Mouse (Mus musculus): ENCODE results near the gene Tbx15. TPM values are rescaled to one million over a fixed set of nuclear protein-coding genes. Genes with fewer than 3 reads are reported as not detected.

The Tbx15 gene
- polyA plus RNA-seq, 1 experiment from 2014 or later, result 0.13 TPM

DNA sequence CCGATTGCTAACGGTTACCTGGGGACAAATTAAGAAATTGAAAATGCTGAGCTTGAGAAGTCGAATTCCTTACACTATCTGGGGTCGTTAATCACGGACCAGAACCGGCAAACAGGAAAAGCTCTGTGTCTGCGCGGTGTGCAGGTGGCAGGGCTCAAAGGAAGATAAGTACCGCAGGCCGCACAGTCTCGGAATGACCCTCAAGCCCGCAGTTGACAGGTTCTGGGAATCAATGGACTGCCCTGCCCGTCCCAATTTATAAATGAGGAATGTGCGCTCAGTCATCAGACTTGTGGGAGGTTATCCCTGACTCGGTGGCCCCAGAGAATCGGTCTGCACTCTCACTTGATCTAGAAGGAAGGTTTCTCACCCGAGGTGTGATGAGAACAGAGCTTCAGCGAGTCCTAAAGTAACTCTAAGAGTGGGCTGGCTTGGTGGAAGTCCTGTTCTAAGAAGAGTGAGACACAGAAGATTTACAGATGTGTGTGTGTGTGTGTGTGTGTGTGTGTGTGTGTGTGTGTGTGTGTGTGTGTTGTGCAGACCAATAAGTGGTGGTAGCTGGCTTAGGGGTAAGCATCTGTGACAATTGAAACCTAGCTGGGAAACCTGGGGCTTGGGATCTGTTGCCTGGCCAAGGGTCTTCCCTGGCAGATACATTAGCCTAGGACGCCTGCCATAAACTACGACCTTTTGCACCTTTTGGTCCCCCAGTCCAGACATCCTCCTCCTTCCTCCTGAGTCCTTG, 708 bp upstream of the Tbx15 start:
- Histone ChIP-seq H3K36me3 (replicated peaks; ENCODE audit: insufficient read depth, low read length) (no peaks in the 10 kb centered on the region), H3K4me1 (ENCODE audit: insufficient read depth) (peaks cover 5% of the 10 kb centered on the region; the same call in 1 of the 2 replicates), H3K27me3 (ENCODE audit: insufficient read depth, low read length) (peaks cover 90% of the 10 kb centered on the region), H3K9me3 (ENCODE audit: low read length) (no peaks in the 10 kb centered on the region), H3K4me2 (ENCODE audit: low read depth, low read length) (no peak overlapping the region), H3K27ac (ENCODE audit: low read depth) (no peak overlapping the region), H3K9ac (replicated peaks) (no peak overlapping the region), H3K4me3 (ENCODE audit: low read depth, low read length) (no peak overlapping the region)
- WGBS (ENCODE audit: insufficient replicate concordance), result 2% methylated on average over 20 of the region's 20 CpGs
- DNase-seq (no peak), ATAC-seq (no peak)
- TF ChIP-seq EP300 (IDR thresholded peaks at IDR 0.05; ENCODE audit: low read depth) (no peak), CTCF (IDR thresholded peaks at IDR 0.05; ENCODE audit: low read depth) (no peak)

DNA sequence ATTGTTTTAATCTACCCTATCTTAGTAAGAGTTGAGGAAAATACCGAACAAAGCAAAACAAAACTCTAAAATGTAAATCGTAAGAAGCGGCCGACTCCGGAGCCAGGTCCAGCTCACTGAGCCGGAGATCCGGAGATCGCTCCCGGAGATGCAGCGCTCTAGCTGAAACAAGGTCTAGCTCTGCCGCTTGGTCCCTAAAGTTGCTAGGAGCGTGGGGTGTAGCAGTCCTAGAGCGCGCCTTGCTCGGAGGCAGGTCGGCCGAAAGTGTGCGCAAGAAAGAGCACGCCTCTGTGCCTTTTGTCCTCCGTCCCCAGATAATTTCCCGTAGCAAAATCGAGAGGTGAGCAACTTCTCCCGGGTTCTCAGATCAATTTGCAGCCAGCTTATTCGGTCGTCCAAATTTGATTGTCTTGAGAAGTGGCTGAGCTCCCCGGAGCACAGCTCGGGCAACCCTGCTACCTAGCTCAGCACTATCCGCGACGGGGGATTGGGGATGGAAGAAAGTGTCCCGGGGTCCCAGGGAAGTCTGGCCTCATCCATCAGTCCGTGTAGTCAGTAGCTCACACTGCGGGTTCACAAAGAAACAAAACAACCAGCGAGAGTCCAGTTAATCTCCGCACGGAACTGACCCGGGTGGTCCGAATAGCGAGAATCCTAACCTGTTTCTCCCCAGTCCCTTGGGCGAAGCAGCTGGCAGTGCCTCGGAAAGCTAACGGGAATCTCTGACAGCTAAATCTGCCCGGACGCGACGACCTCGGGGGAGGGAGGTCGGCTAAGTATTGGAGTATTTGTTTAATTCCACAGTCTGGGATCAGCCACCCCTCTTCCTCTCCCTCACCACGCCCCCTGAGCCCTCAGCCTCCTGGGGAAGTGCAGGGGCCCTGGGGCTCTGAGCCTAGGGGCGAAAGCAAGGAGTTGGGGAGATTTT, 894 bp downstream of the Tbx15 start:
- H3K36me3 ChIP-seq (replicated peaks; ENCODE audit: insufficient read depth, low read length), result no peaks in the 10 kb centered on the region
- ATAC-seq (no peak), DNase-seq (no peak)
- no peak overlapping the region for H3K27ac ChIP-seq (ENCODE audit: low read depth)
- H3K9ac ChIP-seq (replicated peaks), result no peak overlapping the region
- TF ChIP-seq CTCF (IDR thresholded peaks at IDR 0.05; ENCODE audit: low read depth) (no peak), EP300 (IDR thresholded peaks at IDR 0.05; ENCODE audit: low read depth) (no peak)
- H3K27me3 ChIP-seq (ENCODE audit: insufficient read depth, low read length), result peaks cover 89% of the 10 kb centered on the region
- H3K4me2 ChIP-seq (ENCODE audit: low read depth, low read length), result peak overlapping the region; percentile 23; the same call in 1 of the 2 replicates
- no peaks in the 10 kb centered on the region for H3K9me3 ChIP-seq (ENCODE audit: low read length)
- peaks cover 5% of the 10 kb centered on the region; the same call in 1 of the 2 replicates for H3K4me1 ChIP-seq (ENCODE audit: insufficient read depth)
- WGBS (ENCODE audit: insufficient replicate concordance), result 1% methylated on average over 50 of the region's 50 CpGs
- peak overlapping the region; percentile 21 for H3K4me3 ChIP-seq (ENCODE audit: low read depth, low read length)

DNA sequence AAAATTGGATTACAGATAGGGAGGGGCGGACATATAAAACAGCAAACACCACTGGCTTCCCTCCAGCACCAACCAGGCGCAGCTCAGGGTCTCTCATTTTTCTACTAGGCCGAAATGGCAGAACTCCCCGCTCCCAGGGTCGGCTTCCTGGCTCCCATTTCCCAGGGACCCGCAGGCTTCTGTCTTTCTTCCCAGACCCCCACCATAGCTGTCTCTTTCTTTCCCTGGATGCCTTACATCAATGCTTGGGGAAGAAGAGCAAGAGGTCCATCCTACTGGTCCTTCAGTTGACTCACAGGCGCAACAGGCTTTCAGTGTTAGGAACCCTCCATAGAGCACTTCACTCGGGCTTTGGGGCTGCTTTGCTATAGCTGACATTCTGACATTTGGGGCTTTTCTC, 2.3 kb downstream of the Tbx15 start:
- 11% methylated on average over 8 of the region's 8 CpGs for WGBS (ENCODE audit: insufficient replicate concordance)

DNA sequence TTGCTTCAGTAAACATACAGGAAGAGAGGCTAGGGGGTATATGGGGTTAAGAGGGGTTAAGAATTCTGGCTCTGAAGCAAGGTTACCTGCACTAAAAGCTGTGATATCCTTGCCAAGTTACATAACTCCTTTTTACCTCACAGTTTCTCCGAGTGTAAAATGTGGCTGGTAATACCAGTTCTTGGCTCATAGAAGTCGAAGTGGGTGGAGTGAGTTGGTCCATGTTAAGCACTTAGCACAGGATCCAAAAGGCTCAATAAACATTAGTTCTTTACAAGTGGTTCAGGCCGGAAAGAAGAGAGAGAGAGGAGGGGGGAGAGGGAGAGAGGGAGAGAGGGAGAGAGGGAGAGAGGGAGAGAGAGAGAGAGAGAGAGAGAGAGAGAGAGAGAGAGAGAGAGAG, 5.2 kb downstream of the Tbx15 start:
- Histone ChIP-seq H3K4me3 (ENCODE audit: low read depth, low read length) (no peak overlapping the region), H3K36me3 (replicated peaks; ENCODE audit: insufficient read depth, low read length) (no peaks in the 10 kb centered on the region), H3K27me3 (ENCODE audit: insufficient read depth, low read length) (peaks cover 96% of the 10 kb centered on the region), H3K27ac (ENCODE audit: low read depth) (no peak overlapping the region), H3K4me1 (ENCODE audit: insufficient read depth) (peaks cover 9% of the 10 kb centered on the region; the same call in 1 of the 2 replicates), H3K4me2 (ENCODE audit: low read depth, low read length) (no peak overlapping the region), H3K9ac (replicated peaks) (no peak overlapping the region), H3K9me3 (ENCODE audit: low read length) (no peaks in the 10 kb centered on the region)
- 18% methylated on average over 3 of the region's 3 CpGs for WGBS (ENCODE audit: insufficient replicate concordance)
- no peak for DNase-seq
- TF ChIP-seq CTCF (IDR thresholded peaks at IDR 0.05; ENCODE audit: low read depth), result no peak
- TF ChIP-seq EP300 (IDR thresholded peaks at IDR 0.05; ENCODE audit: low read depth), result no peak
- no peak for ATAC-seq

More for the DNA sequence above, 2.3 kb downstream of the Tbx15 start:
- no peak overlapping the region for H3K9ac ChIP-seq (replicated peaks)
- no peak for DNase-seq
- no peaks in the 10 kb centered on the region for H3K36me3 ChIP-seq (replicated peaks; ENCODE audit: insufficient read depth, low read length)
- TF ChIP-seq CTCF (IDR thresholded peaks at IDR 0.05; ENCODE audit: low read depth) (no peak), EP300 (IDR thresholded peaks at IDR 0.05; ENCODE audit: low read depth) (no peak)
- H3K27ac ChIP-seq (ENCODE audit: low read depth), result no peak overlapping the region
- H3K27me3 ChIP-seq (ENCODE audit: insufficient read depth, low read length), result peaks cover 95% of the 10 kb centered on the region
- peaks cover 5% of the 10 kb centered on the region; the same call in 1 of the 2 replicates for H3K4me1 ChIP-seq (ENCODE audit: insufficient read depth)
- ATAC-seq, result no peak
- H3K9me3 ChIP-seq (ENCODE audit: low read length), result no peaks in the 10 kb centered on the region
- no peak overlapping the region for H3K4me2 ChIP-seq (ENCODE audit: low read depth, low read length)
- no peak overlapping the region for H3K4me3 ChIP-seq (ENCODE audit: low read depth, low read length)

GRCm38 (mm10) chr3:99246629-99247028, 6.4 kb downstream of the Tbx15 start:
- DNase-seq (no peak), ATAC-seq (no peak)
- no peaks in the 10 kb centered on the region for H3K36me3 ChIP-seq (replicated peaks; ENCODE audit: insufficient read depth, low read length)
- H3K27ac ChIP-seq (ENCODE audit: low read depth), result no peak overlapping the region
- no peak for TF ChIP-seq EP300 (IDR thresholded peaks at IDR 0.05; ENCODE audit: low read depth)
- H3K9ac ChIP-seq (replicated peaks), result no peak overlapping the region
- peaks cover 96% of the 10 kb centered on the region for H3K27me3 ChIP-seq (ENCODE audit: insufficient read depth, low read length)
- WGBS (ENCODE audit: insufficient replicate concordance), result 28% methylated on average over 3 of the region's 3 CpGs
- H3K4me1 ChIP-seq (ENCODE audit: insufficient read depth), result peaks cover 5% of the 10 kb centered on the region; the same call in 1 of the 2 replicates
- H3K4me2 ChIP-seq (ENCODE audit: low read depth, low read length), result no peak overlapping the region
- no peaks in the 10 kb centered on the region for H3K9me3 ChIP-seq (ENCODE audit: low read length)
- H3K4me3 ChIP-seq (ENCODE audit: low read depth, low read length), result no peak overlapping the region

DNA sequence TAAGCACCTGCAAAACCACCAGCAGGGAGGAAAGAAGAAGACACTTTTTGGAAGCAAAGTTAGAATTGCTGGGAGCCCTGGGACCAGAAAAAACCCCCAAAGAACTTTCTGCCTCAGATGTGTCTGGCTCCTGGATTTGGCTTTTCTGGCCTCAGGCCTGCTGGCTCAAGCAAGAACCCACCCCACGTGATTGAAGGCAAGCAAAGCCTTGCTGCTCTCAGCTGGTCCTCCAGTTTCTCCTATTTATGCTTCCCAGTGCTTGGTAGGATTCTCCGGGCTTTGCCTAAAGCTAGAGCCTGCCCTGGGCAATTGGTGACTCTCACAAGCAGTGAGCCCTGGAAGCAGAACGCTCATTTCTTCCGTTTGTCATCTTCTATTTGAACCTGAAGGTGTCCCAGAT, 7.4 kb downstream of the Tbx15 start:
- no peak overlapping the region for H3K4me3 ChIP-seq (ENCODE audit: low read depth, low read length)
- no peak for ATAC-seq

More for the DNA sequence above, 7.4 kb downstream of the Tbx15 start:
- TF ChIP-seq EP300 (IDR thresholded peaks at IDR 0.05; ENCODE audit: low read depth), result no peak
- no peak for TF ChIP-seq CTCF (IDR thresholded peaks at IDR 0.05; ENCODE audit: low read depth)
- peaks cover 5% of the 10 kb centered on the region; the same call in 1 of the 2 replicates for H3K4me1 ChIP-seq (ENCODE audit: insufficient read depth)
- no peaks in the 10 kb centered on the region for H3K9me3 ChIP-seq (ENCODE audit: low read length)
- H3K9ac ChIP-seq (replicated peaks), result no peak overlapping the region
- no peaks in the 10 kb centered on the region for H3K36me3 ChIP-seq (replicated peaks; ENCODE audit: insufficient read depth, low read length)
- no peak for DNase-seq
- no peak overlapping the region for H3K27ac ChIP-seq (ENCODE audit: low read depth)
- peaks cover 97% of the 10 kb centered on the region for H3K27me3 ChIP-seq (ENCODE audit: insufficient read depth, low read length)
- no peak overlapping the region for H3K4me2 ChIP-seq (ENCODE audit: low read depth, low read length)
- WGBS (ENCODE audit: insufficient replicate concordance), result 6% methylated on average over 4 of the region's 4 CpGs

All from liver, postnatal 0 days (tissue).